Mouse (Mus musculus) embryonic facial prominence, embryonic 14.5 days (tissue): ENCODE results near the gene Fam169a. TPM values are rescaled to one million over a fixed set of nuclear protein-coding genes. Genes with fewer than 3 reads are reported as not detected.

Experiments
- ATAC-seq: fragments of 200-750 bp; cut with Nextera tagmentation; 2 replicates; pipeline ENCODE4 v1.8.0; 2017; ENCODE audit warnings: low read depth, moderate number of reproducible peaks, moderate TSS enrichment
- DNase-seq: peaks from one replicate; pipeline ENCODE4 v3.0.0-alpha.2; 2015; ENCODE audit warnings: low spot score
- H3K27ac ChIP-seq: fragments of 300-500 bp; sonication (generic); replicated peaks from 2 replicates; pipeline ENCODE4 v1.5.1; 2014; ENCODE audit warnings: low read depth, mild to moderate bottlenecking, low read length, moderate library complexity
- H3K27me3 ChIP-seq: fragments of 300-500 bp; sonication (generic); replicated peaks from 2 replicates; pipeline ENCODE4 v1.6.1; 2014; ENCODE audit warnings: low read length; ENCODE audit not compliant: control insufficient read depth, insufficient read depth
- H3K36me3 ChIP-seq: fragments of 300-500 bp; sonication (generic); 2 replicates; pipeline ENCODE4 v1.6.1; 2014; ENCODE audit warnings: low read length, mixed read lengths; ENCODE audit not compliant: control insufficient read depth, insufficient read depth
- H3K4me1 ChIP-seq: fragments of 300-500 bp; sonication (generic); 2 replicates; pipeline ENCODE4 v1.6.1; 2014; ENCODE audit warnings: antibody characterized with exemption, low read length; ENCODE audit not compliant: control insufficient read depth, insufficient read depth
- H3K4me2 ChIP-seq: fragments of 300-500 bp; sonication (generic); 2 replicates; pipeline ENCODE4 v1.6.1; 2014; ENCODE audit warnings: low read depth, mild to moderate bottlenecking, low read length, moderate library complexity, mixed read lengths
- H3K4me3 ChIP-seq: fragments of 300-500 bp; sonication (generic); 2 replicates; pipeline ENCODE4 v1.5.1; 2014; ENCODE audit warnings: low read depth, mild to moderate bottlenecking, low read length
- H3K9ac ChIP-seq: fragments of 300-500 bp; sonication (generic); 2 replicates; pipeline ENCODE4 v1.6.1; 2014; ENCODE audit warnings: low read depth, mild to moderate bottlenecking, low read length, moderate library complexity, mixed read lengths
- H3K9me3 ChIP-seq: fragments of 300-500 bp; sonication (generic); 2 replicates; pipeline ENCODE4 v1.6.1; 2016; ENCODE audit warnings: low read length; ENCODE audit not compliant: control insufficient read depth
- WGBS: fragments of 180-500 bp; shearing (Covaris S2); extraction: QIAGEN DNeasy Blood & Tissue Kit; methylation state at CpG from one replicate; pipeline ENCODE4 v1.1.7; 2014; 5-methylcytosine and 5-hydroxymethylcytosine counted together
- polyA plus RNA-seq: library from polyadenylated mRNA; unstranded; fragments of >200 nt; fragmentation: Nextera tagmentation; extraction: Ambion mirVana; gene quantifications from 2 replicates; pipeline ENCODE4 v1.2.1, GENCODE M21; 2014

The Fam169a gene
- polyA plus RNA-seq, 1 experiment from 2014 or later, result 3.2 TPM

GRCm38 (mm10) chr13:97070931-97071625 is 4.0 kb downstream of the Fam169a start:
- Histone ChIP-seq H3K27me3 (peaks cover 18% of the 10 kb centered on the region), H3K4me1 (no peaks in the 10 kb centered on the region), H3K27ac (no peak overlapping the region), H3K9ac (peak overlapping the region; percentile 75), H3K4me2 (peak overlapping the region; percentile 95), H3K4me3 (peak overlapping the region; percentile 76), H3K9me3 (no peaks in the 10 kb centered on the region), H3K36me3 (no peaks in the 10 kb centered on the region)
- WGBS, result 3% methylated on average over 25 of the region's 85 CpGs
- no peak for DNase-seq
- ATAC-seq, result peak; percentile 74; the same call in 1 of the 2 replicates

- peak; percentile 76 for ATAC-seq
- no peak overlapping the region for H3K27ac ChIP-seq
- H3K4me3 ChIP-seq, result peak overlapping the region; percentile 76
- H3K9ac ChIP-seq, result peak overlapping the region; percentile 75
- H3K4me1 ChIP-seq, result no peaks in the 10 kb centered on the region
- H3K4me2 ChIP-seq, result peak overlapping the region; percentile 95
- H3K9me3 ChIP-seq, result no peaks in the 10 kb centered on the region
- peaks cover 18% of the 10 kb centered on the region for H3K27me3 ChIP-seq
- under 1% methylated on average over 17 of the region's 76 CpGs for WGBS
- no peaks in the 10 kb centered on the region for H3K36me3 ChIP-seq
- DNase-seq, result peak; percentile 25
These were observed 4.6 kb downstream of the Fam169a start for GRCm38 (mm10) chr13:97071626-97072241.

GRCm38 (mm10) chr13:97073497-97073896 is 6.4 kb downstream of the Fam169a start:
- Histone ChIP-seq H3K27me3 (peaks cover 15% of the 10 kb centered on the region), H3K4me2 (no peak overlapping the region), H3K4me1 (no peaks in the 10 kb centered on the region), H3K9ac (no peak overlapping the region), H3K36me3 (no peaks in the 10 kb centered on the region), H3K4me3 (no peak overlapping the region), H3K27ac (no peak overlapping the region), H3K9me3 (no peaks in the 10 kb centered on the region)
- 50% methylated on average over 1 of the region's 1 CpGs for WGBS
- no peak for DNase-seq
- no peak for ATAC-seq

GRCm38 (mm10) chr13:97077556-97077955 is 10.5 kb downstream of the Fam169a start:
- no peak overlapping the region for H3K4me3 ChIP-seq
- no peaks in the 10 kb centered on the region for H3K9me3 ChIP-seq
- H3K4me2 ChIP-seq, result no peak overlapping the region
- H3K9ac ChIP-seq, result no peak overlapping the region
- no peak overlapping the region for H3K27ac ChIP-seq
- H3K27me3 ChIP-seq, result peaks cover 7% of the 10 kb centered on the region
- H3K36me3 ChIP-seq, result no peaks in the 10 kb centered on the region
- ATAC-seq (no peak), DNase-seq (no peak)
- 91% methylated on average over 2 of the region's 2 CpGs for WGBS
- no peaks in the 10 kb centered on the region for H3K4me1 ChIP-seq

GRCm38 (mm10) chr13:97080201-97080600 is 13.1 kb downstream of the Fam169a start:
- no peaks in the 10 kb centered on the region for H3K4me1 ChIP-seq
- H3K27me3 ChIP-seq, result no peaks in the 10 kb centered on the region
- H3K27ac ChIP-seq, result no peak overlapping the region
- ATAC-seq, result no peak
- no peak for DNase-seq
- no peak overlapping the region for H3K4me2 ChIP-seq
- 69% methylated on average over 2 of the region's 2 CpGs for WGBS
- no peak overlapping the region for H3K4me3 ChIP-seq
- H3K36me3 ChIP-seq, result no peaks in the 10 kb centered on the region
- H3K9ac ChIP-seq, result no peak overlapping the region
- H3K9me3 ChIP-seq, result no peaks in the 10 kb centered on the region

GRCm38 (mm10) chr13:97080615-97081014 is 13.5 kb downstream of the Fam169a start:
- DNase-seq (no peak), ATAC-seq (no peak)
- no peaks in the 10 kb centered on the region for H3K36me3 ChIP-seq
- H3K9ac ChIP-seq, result no peak overlapping the region
- H3K4me1 ChIP-seq, result no peaks in the 10 kb centered on the region
- no peaks in the 10 kb centered on the region for H3K27me3 ChIP-seq
- no peak overlapping the region for H3K4me3 ChIP-seq
- WGBS, result 60% methylated on average over 3 of the region's 3 CpGs
- H3K4me2 ChIP-seq, result no peak overlapping the region
- no peak overlapping the region for H3K27ac ChIP-seq
- no peaks in the 10 kb centered on the region for H3K9me3 ChIP-seq

- no peaks in the 10 kb centered on the region for H3K9me3 ChIP-seq
- H3K9ac ChIP-seq, result no peak overlapping the region
- no peak for ATAC-seq
- no peaks in the 10 kb centered on the region for H3K27me3 ChIP-seq
- no peak overlapping the region for H3K4me3 ChIP-seq
- DNase-seq, result no peak
- no peaks in the 10 kb centered on the region for H3K4me1 ChIP-seq
- H3K36me3 ChIP-seq, result no peaks in the 10 kb centered on the region
- H3K4me2 ChIP-seq, result no peak overlapping the region
- no peak overlapping the region for H3K27ac ChIP-seq
- WGBS, result 90% methylated on average over 7 of the region's 7 CpGs
These were observed 15.3 kb downstream of the Fam169a start for GRCm38 (mm10) chr13:97082432-97082831.

- Histone ChIP-seq H3K9me3 (no peaks in the 10 kb centered on the region), H3K27me3 (no peaks in the 10 kb centered on the region), H3K9ac (no peak overlapping the region), H3K36me3 (no peaks in the 10 kb centered on the region), H3K4me3 (no peak overlapping the region), H3K27ac (no peak overlapping the region), H3K4me2 (no peak overlapping the region), H3K4me1 (no peaks in the 10 kb centered on the region)
- no peak for DNase-seq
- WGBS, result 79% methylated on average over 6 of the region's 9 CpGs
- ATAC-seq, result no peak
These were observed 19.2 kb downstream of the Fam169a start for GRCm38 (mm10) chr13:97086316-97086715.

- Histone ChIP-seq H3K4me3 (no peak overlapping the region), H3K27me3 (no peaks in the 10 kb centered on the region), H3K27ac (no peak overlapping the region), H3K4me1 (no peaks in the 10 kb centered on the region), H3K9ac (no peak overlapping the region), H3K36me3 (no peaks in the 10 kb centered on the region), H3K9me3 (no peaks in the 10 kb centered on the region), H3K4me2 (no peak overlapping the region)
- no peak for ATAC-seq
- no peak for DNase-seq
- WGBS, result 95% methylated on average over 6 of the region's 6 CpGs
These were observed 20.3 kb downstream of the Fam169a start for GRCm38 (mm10) chr13:97087421-97087820.
